Comparison of ENCODE assay signal across 10 mouse cellular contexts in genomic region chr1:42243878-42244277, GRCm38 (mm10).
DNase-seq lines count a peak whose midpoint lies in the region; ATAC-seq and TF ChIP-seq lines count a peak whose summit lies in the region.
"Had no signal": no experiment of that assay in that cellular context is flagged by ENCODE, and none has a peak within 500 bp of the region (broad histone marks: within the 10 kb centered on the region; RNA-seq: fewer than 3 reads in every experiment).

No protein-coding gene starts in this region.

- peak overlapping the region; percentile 67; the same call in 1 of the 2 replicates for H3K27ac ChIP-seq in heart, embryonic 10.5 days
- H3K27ac ChIP-seq in hindbrain, embryonic 14.5 days: peak overlapping the region; percentile 52
- peak overlapping the region; percentile 75 for H3K27ac ChIP-seq in midbrain, embryonic 15.5 days
- no peak overlapping the region for H3K27ac ChIP-seq in liver, postnatal 0 days (ENCODE audit: low read depth)

- no peak for TF ChIP-seq CTCF in liver, postnatal 0 days (IDR thresholded peaks at IDR 0.05; ENCODE audit: low read depth)

- H3K4me3 ChIP-seq in heart, embryonic 10.5 days: peak overlapping the region; percentile 41
- H3K4me3 ChIP-seq in hindbrain, embryonic 14.5 days (replicated peaks; ENCODE audit: low read length): no peak overlapping the region
- H3K4me3 ChIP-seq in midbrain, embryonic 15.5 days: peak overlapping the region; percentile 16
- no peak overlapping the region for H3K4me3 ChIP-seq in liver, postnatal 0 days (ENCODE audit: low read depth, low read length)

- peak; percentile 73 for DNase-seq in heart, embryonic 10.5 days (ENCODE audit: low spot score)
- DNase-seq in heart, adult 11 months: no peak
- DNase-seq in embryo, embryonic 11 days: peak; percentile 74
- DNase-seq in hindbrain, embryonic 14.5 days (ENCODE audit: low spot score): peak; percentile 55
- no peak for DNase-seq in cerebellum, adult 18-20 months
- no peak for DNase-seq in liver, postnatal 0 days
- DNase-seq in urinary bladder, postnatal 25 days (ENCODE audit: low spot score): no peak
- DNase-seq: cerebellum, postnatal 14 days; gastrocnemius, postnatal 36 days had no signal

- peak overlapping the region; percentile 47 for H3K4me2 ChIP-seq in hindbrain, embryonic 14.5 days (replicated peaks)
- H3K4me2 ChIP-seq in midbrain, embryonic 15.5 days: peak overlapping the region; percentile 44
- H3K4me2 ChIP-seq in liver, postnatal 0 days (ENCODE audit: low read depth, low read length): no peak overlapping the region

- peak; percentile 81 for ATAC-seq in hindbrain, embryonic 14.5 days (ENCODE audit: low FRiP score)
- peak; percentile 91 for ATAC-seq in midbrain, embryonic 15.5 days (replicated peaks)
- ATAC-seq in liver, postnatal 0 days: no peak

- no peaks in the 10 kb centered on the region for H3K36me3 ChIP-seq in heart, embryonic 10.5 days
- H3K36me3 ChIP-seq in hindbrain, embryonic 14.5 days (replicated peaks; ENCODE audit: control insufficient read depth, insufficient read depth): no peaks in the 10 kb centered on the region
- H3K36me3 ChIP-seq in midbrain, embryonic 15.5 days (replicated peaks): no peaks in the 10 kb centered on the region
- no peaks in the 10 kb centered on the region for H3K36me3 ChIP-seq in liver, postnatal 0 days (replicated peaks; ENCODE audit: insufficient read depth, low read length)

- no peaks in the 10 kb centered on the region for H3K27me3 ChIP-seq in heart, embryonic 10.5 days (ENCODE audit: insufficient read depth, poor library complexity, severe bottlenecking)
- no peaks in the 10 kb centered on the region for H3K27me3 ChIP-seq in hindbrain, embryonic 14.5 days (ENCODE audit: control insufficient read depth, insufficient read depth, low read length)
- H3K27me3 ChIP-seq in midbrain, embryonic 15.5 days (replicated peaks): no peaks in the 10 kb centered on the region
- H3K27me3 ChIP-seq in liver, postnatal 0 days (ENCODE audit: insufficient read depth, low read length): no peaks in the 10 kb centered on the region

- H3K9ac ChIP-seq in hindbrain, embryonic 14.5 days: peak overlapping the region; percentile 47; the same call in 1 of the 2 replicates
- H3K9ac ChIP-seq in midbrain, embryonic 15.5 days: no peak overlapping the region
- H3K9ac ChIP-seq in liver, postnatal 0 days (replicated peaks): no peak overlapping the region

- H3K4me1 ChIP-seq in heart, embryonic 10.5 days: peaks cover 8% of the 10 kb centered on the region; the same call in 1 of the 2 replicates
- peaks cover 18% of the 10 kb centered on the region for H3K4me1 ChIP-seq in hindbrain, embryonic 14.5 days (replicated peaks; ENCODE audit: control insufficient read depth, insufficient read depth, low read length)
- H3K4me1 ChIP-seq in midbrain, embryonic 15.5 days: peaks cover 22% of the 10 kb centered on the region
- H3K4me1 ChIP-seq in liver, postnatal 0 days (ENCODE audit: insufficient read depth): no peaks in the 10 kb centered on the region

- no peaks in the 10 kb centered on the region for H3K9me3 ChIP-seq in heart, embryonic 10.5 days
- no peaks in the 10 kb centered on the region for H3K9me3 ChIP-seq in hindbrain, embryonic 14.5 days (ENCODE audit: control insufficient read depth, low read length)
- H3K9me3 ChIP-seq in midbrain, embryonic 15.5 days: no peaks in the 10 kb centered on the region
- no peaks in the 10 kb centered on the region for H3K9me3 ChIP-seq in liver, postnatal 0 days (ENCODE audit: low read length)

- TF ChIP-seq EP300 in liver, postnatal 0 days (IDR thresholded peaks at IDR 0.05; ENCODE audit: low read depth): no peak

- 18% methylated on average over 14 of the region's 14 CpGs for WGBS in heart, embryonic 10.5 days
- 3% methylated on average over 14 of the region's 14 CpGs for WGBS in hindbrain, embryonic 14.5 days
- WGBS in midbrain, embryonic 15.5 days: 6% methylated on average over 14 of the region's 14 CpGs
- WGBS in liver, postnatal 0 days (ENCODE audit: insufficient replicate concordance): 33% methylated on average over 14 of the region's 14 CpGs

Comparison
In these comparisons a context has a peak if more than half of its experiments do, and no peak if none do; other contexts are left out.
1. DNase-seq: peak in heart, embryonic 10.5 days (single experiment), embryo, embryonic 11 days (single experiment) and hindbrain, embryonic 14.5 days (single experiment); none in heart, adult 11 months (single experiment), cerebellum, adult 18-20 months (0 of 2), liver, postnatal 0 days (single experiment) and urinary bladder, postnatal 25 days (single experiment).
2. H3K4me3 ChIP-seq: peak in heart, embryonic 10.5 days (single experiment) and midbrain, embryonic 15.5 days (single experiment); none in hindbrain, embryonic 14.5 days (single experiment) and liver, postnatal 0 days (single experiment).